Mouse (Mus musculus) Patski (cell line): ENCODE results near the gene Cmtm2a. TPM values are rescaled to one million over a fixed set of nuclear protein-coding genes. Genes with fewer than 3 reads are reported as not detected.

Experiments
- ATAC-seq: fragments of 100-300 bp; one replicate; pipeline ENCODE4 v1.8.0; 2021
- CTCF ChIA-PET: fragments of 350-600 bp; sonication (Branson Sonifier 250); formaldehyde crosslinking; loops from one replicate; lab custom pipeline; 2022; ENCODE audit warnings: inconsistent platforms; lab: Charles Lee
- POLR2A ChIA-PET: fragments of 350-600 bp; sonication (Branson Sonifier 250); formaldehyde crosslinking; loops from one replicate; lab custom pipeline; 2022; ENCODE audit warnings: antibody characterized with exemption, inconsistent platforms; lab: Charles Lee
- DNase-seq: peaks from one replicate; pipeline ENCODE4 v3.0.0-alpha.2; 2011; ENCODE audit warnings: low read depth, low spot score
- H3K27me3 ChIP-seq: fragments of 371-371 bp; one replicate; pipeline ENCODE4 v1.5.1; 2021
- CTCF ChIP-seq: fragments of 100-300 bp; IDR thresholded peaks from one replicate; pipeline ENCODE4 v1.5.1; 2021
- in situ Hi-C: fragments of 300-500 bp; cut with MboI; formaldehyde crosslinking; loops from 3 replicates; pipeline ENCODE4 v1.11.1; 2018; ENCODE audit warnings: low pct_unique_long_range_greater_than_20kb, mixed read lengths
- polyA plus RNA-seq: library from polyadenylated mRNA; unstranded; gene quantifications from one replicate; pipeline ENCODE4 v1.2.3, GENCODE M21; 2021

Gene Cmtm2a
- polyA plus RNA-seq, 1 experiment from 2014 or later: not detected

- POLR2A ChIA-PET: interaction anchor here (0.7 kb wide), 2 partner anchors 33 to 260 kb away, joined by 4 to 5 read pairs; no protein-coding TSS in a partner anchor
- ATAC-seq: peak; percentile 71
- peak; percentile 46 for DNase-seq
- CTCF ChIA-PET: interaction anchor here (1.0 to 1.3 kb wide), 2 partner anchors 8 to 82 kb away, joined by 3 read pairs; no protein-coding TSS in a partner anchor
- no peak for TF ChIP-seq CTCF
- H3K27me3 ChIP-seq: no peaks in the 10 kb centered on the region
- in situ Hi-C loops: no loop called here
Observed at GRCm38 (mm10) chr8:104250439-104251367, 42.3 kb downstream of the Cmtm2a start, which contains the start of gene Cklf. Gene Cklf (plus strand): TSS chr8:104250861.

- CTCF ChIA-PET: no interaction called here
- POLR2A ChIA-PET: no interaction called here
- TF ChIP-seq CTCF: no peak
- H3K27me3 ChIP-seq: no peaks in the 10 kb centered on the region
- in situ Hi-C loops: loop anchor here (10.0 kb wide), 2 partner anchors 155 to 185 kb away; no protein-coding TSS in a partner anchor
- no peak for DNase-seq
- no peak for ATAC-seq
Observed at GRCm38 (mm10) chr8:104249442-104249996, 43.5 kb downstream of the Cmtm2a start.

DNA sequence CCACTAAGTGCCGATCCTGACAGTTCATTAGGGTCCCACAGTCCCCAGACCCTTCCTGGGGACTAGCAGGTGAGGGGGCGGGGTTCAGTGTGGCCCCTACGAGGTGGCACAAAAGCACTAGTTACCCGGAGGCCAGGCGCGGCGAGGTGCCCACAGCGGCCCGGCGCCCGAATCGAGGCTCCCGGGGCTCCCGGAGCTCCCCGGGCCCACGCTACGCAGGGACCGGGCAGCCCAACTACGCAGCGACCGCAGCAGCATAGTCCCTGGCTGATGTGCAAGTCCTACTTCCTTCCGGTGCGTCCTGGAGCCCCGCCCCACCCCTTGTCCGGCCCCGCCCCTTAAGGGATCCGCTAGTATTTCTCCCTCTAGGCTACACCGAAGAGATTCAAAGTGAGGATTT is 44.7 kb downstream of the Cmtm2a start, which contains the start of gene Tk2:
Gene Tk2, minus strand, starts transcription at position 283 of the 400 bp plus-strand sequence.
- peak; percentile 88 for ATAC-seq

GRCm38 (mm10) chr8:104247908-104248275 is 45.1 kb downstream of the Cmtm2a start:
- ATAC-seq (peak; percentile 27), DNase-seq (no peak)
- ChIA-PET CTCF (no interaction called here), POLR2A (no interaction called here)
- in situ Hi-C loops: loop anchor here (10.0 kb wide), 2 partner anchors 157 to 187 kb away; no protein-coding TSS in a partner anchor
- TF ChIP-seq CTCF: no peak
- H3K27me3 ChIP-seq: no peaks in the 10 kb centered on the region

More for the DNA sequence above, 44.7 kb downstream of the Cmtm2a start, which contains the start of gene Tk2:
- ChIA-PET CTCF (no interaction called here), POLR2A (no interaction called here)
- H3K27me3 ChIP-seq: no peaks in the 10 kb centered on the region
- DNase-seq: peak; percentile 10
- TF ChIP-seq CTCF: no peak
- in situ Hi-C loops: loop anchor here (10.0 kb wide), 2 partner anchors 157 to 187 kb away; no protein-coding TSS in a partner anchor

DNA sequence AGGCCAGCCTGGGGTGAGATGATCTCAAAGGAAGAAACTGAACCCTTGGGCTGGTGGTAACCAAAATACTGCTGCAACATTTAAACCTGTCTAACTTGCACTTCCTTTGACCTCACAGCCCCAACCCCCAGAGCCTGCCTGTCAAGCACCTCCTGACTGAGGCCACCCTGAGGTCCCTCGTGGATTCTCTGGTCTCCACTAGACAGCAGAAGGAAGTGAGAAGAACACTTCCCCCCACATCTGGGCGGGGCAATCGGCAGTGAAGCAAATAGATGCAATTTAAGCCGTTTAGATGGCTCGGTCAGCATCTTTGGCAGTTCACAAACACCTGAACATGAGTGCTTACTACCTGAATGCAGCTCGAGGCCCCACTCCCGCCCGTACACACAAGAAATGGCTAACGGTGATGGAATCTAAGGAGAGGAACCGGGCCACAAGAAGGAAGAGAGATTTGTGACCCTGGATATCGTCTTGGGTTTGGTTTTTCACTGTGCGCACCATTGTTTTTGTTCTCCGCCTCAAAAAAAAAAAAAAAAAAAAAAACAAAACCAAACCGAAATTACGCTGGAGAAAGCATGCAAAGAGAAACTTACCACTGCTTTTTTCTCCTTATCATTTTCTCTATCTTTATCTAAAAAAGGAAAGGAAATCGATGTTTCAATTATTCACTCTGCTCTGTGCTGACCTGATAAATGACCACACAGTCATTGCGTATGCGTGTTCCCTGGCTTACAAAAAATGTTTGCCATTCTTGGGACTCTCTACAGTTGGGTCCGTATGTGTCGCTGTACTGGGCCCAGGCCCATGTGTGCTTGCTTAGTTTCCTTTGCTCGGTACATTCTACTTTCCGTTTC is 45.7 kb downstream of the Cmtm2a start:
- DNase-seq (no peak), ATAC-seq (no peak)
- ChIA-PET CTCF (interaction anchor here (0.8 to 1.2 kb wide), 2 partner anchors 27 to 100 kb away, joined by 3 read pairs; no protein-coding TSS in a partner anchor), POLR2A (no interaction called here)
- TF ChIP-seq CTCF: no peak
- in situ Hi-C loops: loop anchor here (10.0 kb wide), 2 partner anchors 158 to 188 kb away; no protein-coding TSS in a partner anchor
- no peaks in the 10 kb centered on the region for H3K27me3 ChIP-seq

- ATAC-seq: no peak
- TF ChIP-seq CTCF: no peak
- POLR2A ChIA-PET: no interaction called here
- in situ Hi-C loops: loop anchor here (10.0 kb wide), 2 partner anchors 158 to 188 kb away; no protein-coding TSS in a partner anchor
- CTCF ChIA-PET: interaction anchor here (0.8 to 1.2 kb wide), 2 partner anchors 26 to 99 kb away, joined by 3 read pairs; no protein-coding TSS in a partner anchor
- DNase-seq: no peak
- no peaks in the 10 kb centered on the region for H3K27me3 ChIP-seq
Observed at GRCm38 (mm10) chr8:104246621-104247020, 46.4 kb downstream of the Cmtm2a start.

DNA sequence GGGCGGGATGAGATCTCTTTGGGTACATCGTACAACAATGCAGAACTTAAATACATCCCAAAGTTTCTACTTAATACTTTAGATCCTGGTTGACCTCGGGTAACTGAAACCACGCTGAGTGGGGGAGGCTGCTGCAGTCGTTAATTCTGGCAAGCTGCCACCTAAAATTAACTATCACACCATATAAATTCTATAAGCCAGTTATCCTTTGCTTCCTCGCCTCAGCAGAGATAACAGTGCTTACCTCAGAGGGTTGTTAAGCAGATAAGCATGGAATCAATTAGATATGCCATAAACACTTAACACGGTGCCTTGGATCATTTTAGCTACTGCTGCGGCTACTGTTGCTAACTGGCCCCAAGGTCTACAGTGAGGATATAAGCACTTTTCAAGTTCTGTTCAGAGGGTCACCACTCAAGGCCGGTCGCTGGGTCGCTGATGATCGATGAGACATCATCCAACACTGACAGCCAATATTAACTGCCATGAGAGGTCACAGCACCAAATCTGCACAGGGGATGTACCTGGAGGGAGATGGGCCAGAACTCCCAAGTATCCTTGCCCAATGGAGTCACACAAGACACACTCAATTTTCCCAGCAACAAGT is 50.8 kb downstream of the Cmtm2a start:
- no peaks in the 10 kb centered on the region for H3K27me3 ChIP-seq
- DNase-seq (no peak), ATAC-seq (no peak)
- TF ChIP-seq CTCF: no peak
- ChIA-PET CTCF (interaction anchor here (1.2 kb wide), 1 partner anchor 9 kb away, joined by 3 read pairs; the partner anchor contains the start of gene Cklf), POLR2A (no interaction called here)
- in situ Hi-C loops: loop anchor here (10.0 kb wide), 2 partner anchors 163 to 193 kb away; no protein-coding TSS in a partner anchor

- no peak for TF ChIP-seq CTCF
- ChIA-PET POLR2A (interaction anchor here (0.6 kb wide), 1 partner anchor 189 kb away, joined by 6 read pairs; no protein-coding TSS in a partner anchor), CTCF (no interaction called here)
- no peak for ATAC-seq
- DNase-seq: no peak
- in situ Hi-C loops: no loop called here
- H3K27me3 ChIP-seq: no peaks in the 10 kb centered on the region
Observed at GRCm38 (mm10) chr8:104239418-104239861, 53.5 kb downstream of the Cmtm2a start.

DNA sequence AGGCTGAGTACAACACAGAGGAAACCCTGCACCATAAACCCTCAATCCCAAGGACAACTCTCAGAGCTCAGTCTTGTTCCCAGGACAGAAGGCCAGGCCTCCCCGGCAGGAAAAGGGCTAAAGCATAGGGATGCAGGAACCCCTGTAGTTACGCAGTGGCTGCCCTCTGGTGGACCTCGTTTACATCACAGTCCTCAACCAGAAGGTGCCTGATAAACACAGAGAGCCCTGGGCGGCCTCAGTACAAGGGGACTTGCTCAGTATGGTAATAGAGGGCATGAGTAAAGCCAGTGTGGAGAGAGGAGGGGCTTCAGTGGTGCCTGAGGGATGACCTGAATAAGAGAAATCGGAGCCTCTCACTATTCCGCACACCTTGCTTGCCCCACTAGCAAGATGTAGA is 58.4 kb downstream of the Cmtm2a start:
- POLR2A ChIA-PET: no interaction called here
- TF ChIP-seq CTCF: no peak
- peak; percentile 33 for ATAC-seq
- no peaks in the 10 kb centered on the region for H3K27me3 ChIP-seq
- CTCF ChIA-PET: no interaction called here
- in situ Hi-C loops: no loop called here
- no peak for DNase-seq
